Mouse (Mus musculus) MEL (cell line): ENCODE measurements at regions not wholly inside any gene's neighbourhood (a gene's known extent, or its start where the extent isn't known, plus 50 kb on each side); places are given as distances from the start of the nearest gene placed in this dataset.

Source experiments
- DNase-seq: peaks from one replicate; pipeline ENCODE4 v3.0.0; 2011; ENCODE audit warnings: low read depth, low spot score
- H3K27ac ChIP-seq: 2 replicates; pipeline ENCODE4 v1.5.1; 2012; ENCODE audit warnings: low read depth, mild to moderate bottlenecking, control low read depth, low read length, moderate library complexity; ENCODE audit not compliant: control insufficient read depth
- H3K27me3 ChIP-seq, 2 experiments: fragments of 150-350 bp in 1 of 2; sonication (generic) in 1 of 2; 2 replicates each; pipeline ENCODE4 v1.6.1; 2012; ENCODE audit warnings: low read length in 2 of 2, mild to moderate bottlenecking in 2 of 2, improper control_type of control experiment in 1 of 2, moderate library complexity in 1 of 2; ENCODE audit not compliant: insufficient read depth in 2 of 2, control insufficient read depth in 1 of 2
- H3K36me3 ChIP-seq, 2 experiments: 2 replicates each; pipeline ENCODE4 v1.6.1; 2012 to 2014; ENCODE audit warnings: low read length in 2 of 2, improper control_type of control experiment in 1 of 2, inconsistent platforms in 1 of 2, mild to moderate bottlenecking in 1 of 2; ENCODE audit not compliant: insufficient read depth in 2 of 2, control insufficient read depth in 1 of 2
- H3K4me1 ChIP-seq, 2 experiments: fragments of 150-350 bp in 1 of 2; sonication (generic) in 1 of 2; 2 replicates each; pipeline ENCODE4 v1.6.1; 2012; ENCODE audit warnings: low read length in 2 of 2, improper control_type of control experiment in 1 of 2, mild to moderate bottlenecking in 1 of 2; ENCODE audit not compliant: insufficient read depth in 2 of 2, control insufficient read depth in 1 of 2
- H3K4me3 ChIP-seq, 2 experiments: fragments of 150-350 bp in 1 of 2; sonication (generic) in 1 of 2; 2 replicates each; pipeline ENCODE4 v1.5.1; 2012; ENCODE audit warnings: low read depth in 2 of 2, low read length in 2 of 2, mild to moderate bottlenecking in 2 of 2, moderate library complexity in 2 of 2, control low read depth in 1 of 2, improper control_type of control experiment in 1 of 2; ENCODE audit not compliant: control insufficient read depth in 1 of 2, insufficient read depth in 1 of 2
- H3K79me2 ChIP-seq: 2 replicates; pipeline ENCODE4 v1.6.1; 2012; ENCODE audit warnings: mild to moderate bottlenecking, low read length, moderate library complexity; ENCODE audit not compliant: control insufficient read depth, poor library complexity, insufficient read depth
- H3K9ac ChIP-seq: 2 replicates; pipeline ENCODE4 v1.6.1; 2012; ENCODE audit warnings: low read depth, mild to moderate bottlenecking, control low read depth, low read length, moderate library complexity; ENCODE audit not compliant: control insufficient read depth, poor library complexity, severe bottlenecking
- H3K9me3 ChIP-seq: fragments of 150-350 bp; sonication (generic); replicated peaks from 2 replicates; pipeline ENCODE4 v1.6.1; 2012; ENCODE audit warnings: mild to moderate bottlenecking, low read length, improper control_type of control experiment, moderate library complexity; ENCODE audit not compliant: insufficient read depth
- BHLHE40 ChIP-seq: IDR thresholded peaks from 2 replicates; pipeline ENCODE4 v1.6.1; 2012; ENCODE audit warnings: low read depth, mild to moderate bottlenecking, inconsistent platforms, low read length, improper control_type of control experiment, borderline replicate concordance
- E2F4 ChIP-seq: IDR thresholded peaks from 2 replicates; pipeline ENCODE4 v1.6.1; 2011; ENCODE audit warnings: low read depth, low read length, improper control_type of control experiment, borderline replicate concordance
- ELF1 ChIP-seq: IDR thresholded peaks from 2 replicates; pipeline ENCODE4 v1.6.1; 2014; ENCODE audit warnings: low read depth, mild to moderate bottlenecking, inconsistent platforms, low read length, improper control_type of control experiment, moderate library complexity
- EP300 ChIP-seq, 2 experiments: IDR thresholded peaks; 2 replicates each; pipeline ENCODE4 v1.6.1; 2011; ENCODE audit warnings: improper control_type of control experiment in 2 of 2, low read length in 2 of 2, low read depth in 1 of 2, mild to moderate bottlenecking in 1 of 2
- GATA1 ChIP-seq: IDR thresholded peaks from 2 replicates; pipeline ENCODE4 v1.6.1; 2011; ENCODE audit warnings: low read depth, low read length, improper control_type of control experiment
- MAFK ChIP-seq: IDR thresholded peaks from 2 replicates; pipeline ENCODE4 v1.6.1; 2011; ENCODE audit warnings: low read depth, mild to moderate bottlenecking, low read length, improper control_type of control experiment, borderline replicate concordance
- MAX ChIP-seq: IDR thresholded peaks from 2 replicates; pipeline ENCODE4 v1.6.1; 2011; ENCODE audit warnings: low read length, improper control_type of control experiment
- MAZ ChIP-seq: IDR thresholded peaks from 2 replicates; pipeline ENCODE4 v1.6.1; 2012; ENCODE audit warnings: low read depth, mild to moderate bottlenecking, inconsistent platforms, low read length, improper control_type of control experiment
- MXI1 ChIP-seq: IDR thresholded peaks from 2 replicates; pipeline ENCODE4 v1.6.1; 2011; ENCODE audit warnings: mild to moderate bottlenecking, low read depth, low read length, improper control_type of control experiment
- NELFE ChIP-seq: IDR thresholded peaks from 2 replicates; pipeline ENCODE4 v1.6.1; 2011; ENCODE audit warnings: low read depth, low read length, improper control_type of control experiment
- POLR2A ChIP-seq, 2 experiments: IDR thresholded peaks; 2 replicates each; pipeline ENCODE4 v1.6.1; 2011 to 2012; ENCODE audit warnings: low read length in 2 of 2, mild to moderate bottlenecking in 2 of 2, control low read depth in 1 of 2, improper control_type of control experiment in 1 of 2, low read depth in 1 of 2, moderate library complexity in 1 of 2; ENCODE audit not compliant: control insufficient read depth in 1 of 2, insufficient read depth in 1 of 2, poor library complexity in 1 of 2
- RAD21 ChIP-seq: IDR thresholded peaks from 2 replicates; pipeline ENCODE4 v1.6.1; 2011; ENCODE audit warnings: mild to moderate bottlenecking, low read depth, low read length, improper control_type of control experiment
- TAL1 ChIP-seq: IDR thresholded peaks from 2 replicates; pipeline ENCODE4 v1.6.1; 2012; ENCODE audit warnings: mild to moderate bottlenecking, inconsistent platforms, low read length, moderate library complexity, mixed read lengths
- TCF12 ChIP-seq: IDR thresholded peaks from 2 replicates; pipeline ENCODE4 v1.6.1; 2014; ENCODE audit warnings: low read depth, mild to moderate bottlenecking, inconsistent platforms, low read length, improper control_type of control experiment, moderate library complexity
- ZNF384 ChIP-seq: IDR thresholded peaks from 2 replicates; pipeline ENCODE4 v1.6.1; 2012; ENCODE audit warnings: low read depth, mild to moderate bottlenecking, inconsistent platforms, low read length, improper control_type of control experiment

DNA sequence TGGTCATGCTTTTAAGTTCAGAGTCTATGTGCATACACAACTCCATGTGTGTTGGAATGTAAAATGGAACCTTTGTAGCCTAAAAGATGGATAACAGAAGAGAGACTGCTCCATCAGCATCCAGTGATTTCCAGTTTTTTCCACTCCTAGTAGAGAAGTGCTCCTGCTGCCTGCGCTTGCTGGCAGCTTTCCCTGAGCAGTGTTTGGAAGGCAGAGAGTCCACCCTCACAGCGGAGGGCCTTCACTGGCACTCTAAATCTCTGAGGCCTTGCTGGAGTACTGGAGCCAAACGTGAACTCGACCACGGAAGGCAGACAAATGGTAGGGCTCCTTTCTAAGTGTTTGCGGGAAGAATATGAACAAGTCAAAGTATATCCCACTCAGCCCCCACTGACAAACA is 108.0 kb upstream of the Ank start:
- DNase-seq, result no peak
- no peak overlapping the region for H3K4me3 ChIP-seq
- TF ChIP-seq ELF1, result no peak
- TF ChIP-seq NELFE, result no peak
- no peak for TF ChIP-seq GATA1
- TF ChIP-seq RAD21, result no peak
- no peaks in the 10 kb centered on the region for H3K4me1 ChIP-seq
- H3K36me3 ChIP-seq, result no peaks in the 10 kb centered on the region
- no peak overlapping the region for H3K9ac ChIP-seq
- H3K27ac ChIP-seq, result no peak overlapping the region
- H3K27me3 ChIP-seq, result no peaks in the 10 kb centered on the region; a peak in 1 of 4 replicates
- H3K9me3 ChIP-seq, result no peaks in the 10 kb centered on the region
- no peaks in the 10 kb centered on the region for H3K79me2 ChIP-seq

- no peak overlapping the region for H3K27ac ChIP-seq
- no peak for TF ChIP-seq ZNF384
- no peak for TF ChIP-seq MAZ
- TF ChIP-seq BHLHE40, result no peak
- no peak for TF ChIP-seq EP300 (IDR thresholded peaks at IDR 0.05; ENCODE audit: low read depth in 1 of 2, low read length in 2 of 2)
- no peak for TF ChIP-seq MAX
- H3K4me3 ChIP-seq, result no peak overlapping the region
- no peak for DNase-seq
- H3K79me2 ChIP-seq, result no peaks in the 10 kb centered on the region
- no peaks in the 10 kb centered on the region for H3K4me1 ChIP-seq
- H3K27me3 ChIP-seq, result no peaks in the 10 kb centered on the region; a peak in 1 of 4 replicates
- no peaks in the 10 kb centered on the region for H3K36me3 ChIP-seq
- H3K9me3 ChIP-seq, result no peaks in the 10 kb centered on the region
- H3K9ac ChIP-seq, result no peak overlapping the region
Observed at GRCm38 (mm10) chr15:27359271-27359670, 107.2 kb upstream of the Ank start.

DNA sequence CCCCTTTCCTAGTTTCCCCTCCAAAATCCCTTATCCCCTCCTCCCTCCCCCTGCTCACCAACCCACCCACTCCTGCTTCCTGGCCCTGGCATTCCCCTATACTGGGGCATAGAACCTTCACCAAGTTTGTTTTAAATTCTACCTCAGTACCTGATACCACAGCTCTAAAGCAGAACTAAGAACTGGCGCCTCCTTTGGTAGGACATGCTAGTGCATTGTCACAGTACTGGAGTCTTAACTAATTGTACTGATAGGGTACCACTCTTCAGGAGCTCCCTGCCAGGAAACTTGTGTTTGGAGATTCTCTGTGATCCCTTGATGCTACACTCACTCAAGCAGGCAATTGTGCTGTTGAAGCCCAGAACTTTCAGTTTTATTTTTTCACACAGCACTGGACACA is 92.0 kb upstream of the Ank start:
- Histone ChIP-seq H3K4me3 (no peak overlapping the region), H3K79me2 (no peaks in the 10 kb centered on the region), H3K9ac (no peak overlapping the region), H3K36me3 (no peaks in the 10 kb centered on the region), H3K27ac (no peak overlapping the region), H3K4me1 (no peaks in the 10 kb centered on the region), H3K9me3 (no peaks in the 10 kb centered on the region), H3K27me3 (no peaks in the 10 kb centered on the region)
- no peak for DNase-seq
- no peak for TF ChIP-seq ZNF384
- no peak for TF ChIP-seq EP300 (IDR thresholded peaks at IDR 0.05; ENCODE audit: low read depth in 1 of 2, low read length in 2 of 2)
- no peak for TF ChIP-seq GATA1
- no peak for TF ChIP-seq E2F4
- no peak for TF ChIP-seq MXI1
- TF ChIP-seq POLR2A (IDR thresholded peaks at IDR 0.05; ENCODE audit: control insufficient read depth in 1 of 2, insufficient read depth in 1 of 2, low read depth in 1 of 2, low read length in 2 of 2, poor library complexity in 1 of 2), result no peak
- no peak for TF ChIP-seq TCF12
- TF ChIP-seq BHLHE40, result no peak
- no peak for TF ChIP-seq TAL1
- TF ChIP-seq MAFK, result no peak
